Mouse (Mus musculus): ENCODE measurements at regions not wholly inside any gene's neighbourhood (a gene's known extent, or its start where the extent isn't known, plus 50 kb on each side); places are given as distances from the start of the nearest gene placed in this dataset.

DNA sequence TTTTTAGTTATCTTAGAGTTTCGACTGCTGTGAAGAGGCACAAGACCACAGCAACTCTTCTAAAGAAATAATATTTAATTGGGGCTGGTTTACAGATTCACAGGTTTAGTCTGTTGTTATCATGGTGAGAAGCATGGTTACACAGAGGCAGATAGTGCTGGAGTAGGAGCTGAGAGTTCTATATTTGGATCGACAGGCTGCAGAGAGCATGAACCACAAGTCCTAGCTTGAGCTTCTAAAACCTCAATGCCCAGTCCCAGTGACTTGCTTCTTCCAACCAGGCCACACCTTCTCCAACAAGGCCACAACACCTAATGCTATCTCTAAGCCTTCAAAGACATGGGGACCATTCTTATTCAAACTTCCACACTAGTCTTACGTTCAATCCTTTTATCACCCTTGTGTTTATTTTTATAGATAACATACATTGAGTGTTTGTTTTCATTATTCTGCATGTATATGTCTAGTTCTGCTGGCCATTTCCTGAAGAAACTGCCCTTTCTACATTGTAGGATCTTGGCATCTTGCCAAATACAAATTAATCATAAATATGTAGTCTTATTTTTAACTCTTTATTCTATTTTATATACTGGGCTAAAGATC, 452.8 kb upstream of the Dmac1 start:
- no peak for DNase-seq (ENCODE audit: low spot score)

GRCm38 (mm10) chr4:75714652-75715051, 436.5 kb upstream of the Dmac1 start:
- DNase-seq (ENCODE audit: low spot score), result no peak

DNA sequence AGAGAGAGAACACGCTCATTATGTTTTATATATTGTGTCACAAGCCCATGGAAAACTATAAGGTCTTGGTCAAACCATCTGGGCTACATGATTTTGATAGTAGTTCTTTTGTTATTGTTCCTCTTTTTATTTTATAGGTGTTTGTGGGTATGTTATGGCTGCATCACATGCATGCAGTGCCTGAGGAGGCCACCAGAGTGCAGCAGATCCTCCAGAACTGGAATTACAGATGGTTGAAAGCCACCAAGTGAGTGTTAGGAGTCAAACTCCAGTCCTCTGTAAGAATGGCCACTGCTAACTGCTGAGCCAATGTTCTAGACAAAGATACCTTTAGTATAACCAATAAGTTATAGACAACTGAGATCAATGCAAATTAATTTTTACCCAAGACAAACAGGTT, 435.9 kb upstream of the Dmac1 start:
- DNase-seq (ENCODE audit: low spot score), result no peak

DNA sequence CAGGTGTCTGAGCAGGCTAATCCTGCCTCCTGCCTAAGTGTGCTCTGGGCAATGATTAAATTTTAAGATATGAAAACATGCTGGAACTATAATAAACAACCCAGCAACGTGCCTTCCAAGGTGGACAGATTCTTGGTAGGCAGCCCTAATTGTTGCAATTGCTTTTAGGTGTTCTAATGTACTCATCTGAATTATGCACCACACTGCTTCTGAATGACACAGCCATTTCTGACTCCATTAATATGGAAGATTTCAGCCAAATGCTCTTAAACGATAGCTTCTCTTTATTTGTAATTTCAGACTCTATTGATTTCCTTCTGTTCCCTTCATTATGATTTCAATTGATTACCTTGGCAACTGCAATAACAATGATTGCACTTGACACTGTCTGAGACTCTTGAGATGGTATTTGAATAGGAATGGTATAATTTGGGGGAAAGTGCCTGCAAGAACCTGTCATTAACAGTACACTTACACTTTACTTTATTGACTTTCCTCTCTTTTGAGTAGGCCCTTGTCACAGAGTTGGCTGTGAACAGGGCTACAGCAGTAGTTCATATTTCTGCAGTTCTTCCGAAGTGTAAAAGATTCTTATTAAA, 422.8 kb upstream of the Dmac1 start:
- DNase-seq (ENCODE audit: low spot score), result no peak

- DNase-seq (ENCODE audit: low spot score), result no peak
Measured at GRCm38 (mm10) chr4:75676590-75677174, 398.6 kb upstream of the Dmac1 start.

GRCm38 (mm10) chr4:75641046-75641445, 362.9 kb upstream of the Dmac1 start:
- no peak for DNase-seq (ENCODE audit: low spot score)

DNA sequence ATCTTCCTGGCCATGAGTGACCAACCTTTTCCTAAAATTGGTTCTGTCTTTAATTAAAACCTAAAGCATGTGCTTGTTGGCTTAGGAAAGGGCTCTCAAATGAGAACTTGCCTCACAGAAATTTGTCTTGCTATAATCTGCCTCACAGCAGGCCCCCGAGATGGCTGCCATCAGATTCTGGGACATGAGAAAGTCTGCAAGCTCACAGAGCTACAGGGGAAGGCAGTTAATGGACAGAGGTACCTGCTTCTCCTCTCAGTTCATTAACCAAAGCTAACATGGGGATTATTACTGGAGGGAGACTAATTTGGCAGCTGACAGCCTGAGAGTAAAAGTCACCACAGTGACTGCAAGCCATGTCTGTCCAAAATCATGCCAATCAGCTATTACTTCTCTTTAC, 358.5 kb upstream of the Dmac1 start:
- no peak for DNase-seq (ENCODE audit: low spot score)

DNA sequence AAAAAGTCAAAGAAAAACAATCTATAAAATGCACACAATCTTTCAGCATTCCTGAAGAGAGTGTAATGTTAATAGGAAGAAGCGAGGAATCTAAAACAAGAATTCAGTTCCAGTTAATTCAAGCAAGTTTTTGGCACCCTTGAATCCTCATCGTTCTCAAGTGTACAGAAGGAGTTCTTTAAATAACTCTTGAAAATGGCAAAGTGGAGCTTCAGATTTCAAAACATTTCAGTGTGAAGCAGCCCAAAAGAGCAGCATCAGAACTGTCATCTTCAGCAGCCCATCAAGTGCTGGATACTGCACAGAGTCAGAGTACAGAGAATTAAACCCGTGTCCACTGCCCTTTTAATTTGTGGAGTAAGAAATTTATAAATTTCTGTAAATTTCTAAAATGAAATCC, 311.8 kb upstream of the Dmac1 start:
- no peak for DNase-seq (ENCODE audit: low spot score)

GRCm38 (mm10) chr4:75588095-75588875, 310.2 kb upstream of the Dmac1 start:
- no peak for DNase-seq (ENCODE audit: low spot score)

- no peak for DNase-seq (ENCODE audit: low spot score)
Measured at GRCm38 (mm10) chr4:75579865-75580264, 301.8 kb upstream of the Dmac1 start.

DNA sequence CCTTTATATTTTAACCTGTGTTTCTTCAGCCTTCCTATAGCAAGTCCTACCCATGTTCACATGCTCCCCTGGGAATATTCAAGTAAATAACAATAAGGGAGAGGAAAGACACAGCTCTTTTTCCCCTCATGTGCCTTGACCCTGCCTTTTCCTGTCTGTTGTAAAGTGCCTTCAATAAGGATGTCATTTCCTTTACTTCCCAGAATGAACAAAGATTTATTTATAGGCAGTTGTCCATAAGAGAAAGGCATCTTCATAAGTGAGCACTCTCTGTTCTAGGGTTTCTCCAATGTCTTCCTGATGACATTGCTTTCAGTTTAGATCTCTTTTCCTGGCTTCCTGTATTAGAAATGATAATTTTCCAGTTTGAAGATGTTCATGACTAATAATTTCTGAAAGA, 294.5 kb upstream of the Dmac1 start:
- DNase-seq (ENCODE audit: low spot score), result no peak

DNA sequence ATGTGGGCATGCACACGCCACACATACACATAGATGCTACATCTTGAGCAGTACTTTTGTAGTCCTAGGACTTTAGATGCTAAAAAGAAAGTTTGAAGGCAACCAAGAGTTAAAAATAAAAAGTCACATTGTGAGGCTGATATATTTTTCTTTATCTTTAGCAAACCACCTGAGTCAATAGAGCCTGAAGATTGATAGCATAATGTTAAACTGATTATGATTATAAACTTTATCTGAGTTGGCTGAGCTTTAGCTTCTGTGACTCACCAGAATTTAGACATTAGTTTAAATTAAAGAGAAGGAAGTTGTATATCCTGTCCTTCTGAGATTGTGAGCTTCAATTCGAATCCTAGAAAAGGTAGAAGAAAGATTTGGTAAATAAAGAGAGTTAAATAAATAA, 289.5 kb upstream of the Dmac1 start:
- DNase-seq (ENCODE audit: low spot score), result no peak

DNA sequence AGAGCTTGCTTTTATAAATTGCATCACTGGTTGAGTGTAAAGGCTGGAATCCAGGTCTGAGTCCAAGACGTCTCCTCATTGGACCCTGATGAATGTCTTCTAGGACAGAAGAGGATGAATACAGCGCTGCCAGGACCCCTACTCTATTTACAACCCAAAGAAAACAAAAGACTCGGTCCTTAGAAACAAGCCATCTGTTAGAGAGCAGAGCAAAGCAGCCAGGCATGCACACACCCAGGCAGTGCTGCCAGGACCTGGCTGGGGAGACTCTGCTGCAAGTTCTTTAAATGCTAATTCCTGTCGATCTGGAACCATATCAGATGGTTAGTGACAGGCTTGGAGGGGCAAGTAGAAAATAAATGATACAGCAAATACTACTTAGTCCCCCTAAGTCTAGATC, 284.4 kb upstream of the Dmac1 start:
- DNase-seq (ENCODE audit: low spot score), result peak; percentile 8

DNA sequence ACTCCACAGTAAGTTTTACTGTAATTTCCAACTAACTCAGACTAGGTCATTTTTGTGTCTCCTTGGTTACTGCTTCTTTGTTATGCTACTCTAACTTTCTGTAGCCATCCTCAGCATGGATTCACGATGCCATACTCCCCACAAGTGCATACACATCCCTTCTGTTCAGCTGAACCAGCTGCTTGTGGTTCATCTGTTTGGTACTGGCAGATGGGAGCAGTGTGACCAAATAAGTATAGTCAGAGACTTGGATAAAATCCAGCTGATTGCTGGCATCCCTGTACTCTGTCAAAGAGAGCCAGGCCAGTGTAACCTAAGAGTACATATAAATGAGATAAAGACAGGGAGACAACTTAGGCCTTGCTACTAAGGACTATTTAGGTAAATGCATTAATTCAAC, 283.7 kb upstream of the Dmac1 start:
- DNase-seq (ENCODE audit: low spot score), result peak; percentile 45

DNA sequence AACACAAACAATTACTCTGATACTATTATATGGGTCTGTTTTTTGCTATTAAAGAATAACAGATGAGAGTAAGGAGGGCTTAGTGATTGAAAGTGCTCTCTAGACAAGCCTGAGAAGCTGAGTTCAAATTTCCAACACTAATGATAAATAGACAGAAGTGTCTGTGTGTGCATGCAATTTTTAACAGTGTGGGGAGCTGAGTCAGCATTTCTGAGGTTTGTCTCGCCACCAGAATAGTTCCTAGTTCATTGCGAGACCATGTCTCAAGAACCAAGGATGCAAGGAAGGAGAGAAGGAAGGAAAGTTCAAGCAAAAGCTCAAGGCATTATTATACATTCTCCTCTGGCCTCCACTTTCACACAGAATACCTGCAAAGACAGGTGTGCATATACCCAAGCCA, 259.7 kb upstream of the Dmac1 start:
- no peak for DNase-seq (ENCODE audit: low spot score)

DNA sequence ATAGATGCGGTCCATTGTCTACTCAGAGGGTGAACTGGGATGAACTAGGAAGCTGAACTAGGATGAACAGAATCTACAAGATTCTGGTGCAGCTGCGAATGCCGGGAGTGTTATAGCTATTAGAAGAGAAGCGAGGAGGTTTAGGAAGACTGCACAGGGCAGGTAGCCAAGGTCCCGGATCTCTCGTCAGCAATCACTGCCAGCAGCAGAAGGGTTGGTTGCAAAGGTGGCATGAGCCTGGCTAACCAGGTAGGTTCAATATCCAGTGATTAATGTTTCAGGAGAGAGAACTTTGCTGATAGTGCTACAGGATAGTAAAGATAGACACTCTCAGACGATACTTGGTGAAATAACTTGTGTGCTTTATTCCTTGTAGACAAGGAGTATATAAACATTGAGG, 257.0 kb upstream of the Dmac1 start:
- no peak for DNase-seq (ENCODE audit: low spot score)

DNA sequence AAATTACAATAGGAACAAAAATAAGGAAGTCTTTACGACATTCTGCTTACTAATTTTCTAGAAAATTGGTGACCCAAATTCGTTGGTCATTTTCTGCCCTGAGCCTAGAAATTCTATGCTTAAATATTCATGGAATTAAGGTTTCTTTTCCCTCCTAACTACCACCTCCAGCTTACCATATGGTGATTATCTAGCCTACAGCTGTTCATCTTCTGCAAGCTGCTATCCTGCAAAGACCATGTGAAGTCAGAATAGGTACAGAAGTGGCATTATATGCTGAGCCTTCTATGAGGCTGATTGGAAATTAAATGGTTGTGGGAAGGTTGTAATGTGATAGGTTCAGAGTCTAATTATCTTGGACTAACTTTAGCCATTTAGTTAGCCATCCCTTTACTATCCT, 251.5 kb upstream of the Dmac1 start:
- peak; percentile 5 for DNase-seq (ENCODE audit: low spot score)

GRCm38 (mm10) chr4:75517459-75518158, 239.5 kb upstream of the Dmac1 start:
- DNase-seq (ENCODE audit: low spot score), result no peak

All from layer of hippocampus, adult 11-12 months (tissue).